Mouse (Mus musculus) E14TG2a.4 (cell line): ENCODE measurements at regions not wholly inside any gene's neighbourhood (a gene's known extent, or its start where the extent isn't known, plus 50 kb on each side); places are given as distances from the start of the nearest gene placed in this dataset.

Source experiments
- CTCF ChIP-seq: conservative IDR thresholded peaks from 2 replicates; pipeline ENCODE4 v1.5.1; 2014; ENCODE audit warnings: low read length
- NANOG ChIP-seq: IDR thresholded peaks from 2 replicates; pipeline ENCODE4 v1.6.1; 2014; ENCODE audit warnings: borderline replicate concordance, low read length, mixed read lengths
- POU5F1 ChIP-seq: IDR thresholded peaks from 2 replicates; pipeline ENCODE4 v1.6.1; 2014; ENCODE audit warnings: low read length, borderline replicate concordance

DNA sequence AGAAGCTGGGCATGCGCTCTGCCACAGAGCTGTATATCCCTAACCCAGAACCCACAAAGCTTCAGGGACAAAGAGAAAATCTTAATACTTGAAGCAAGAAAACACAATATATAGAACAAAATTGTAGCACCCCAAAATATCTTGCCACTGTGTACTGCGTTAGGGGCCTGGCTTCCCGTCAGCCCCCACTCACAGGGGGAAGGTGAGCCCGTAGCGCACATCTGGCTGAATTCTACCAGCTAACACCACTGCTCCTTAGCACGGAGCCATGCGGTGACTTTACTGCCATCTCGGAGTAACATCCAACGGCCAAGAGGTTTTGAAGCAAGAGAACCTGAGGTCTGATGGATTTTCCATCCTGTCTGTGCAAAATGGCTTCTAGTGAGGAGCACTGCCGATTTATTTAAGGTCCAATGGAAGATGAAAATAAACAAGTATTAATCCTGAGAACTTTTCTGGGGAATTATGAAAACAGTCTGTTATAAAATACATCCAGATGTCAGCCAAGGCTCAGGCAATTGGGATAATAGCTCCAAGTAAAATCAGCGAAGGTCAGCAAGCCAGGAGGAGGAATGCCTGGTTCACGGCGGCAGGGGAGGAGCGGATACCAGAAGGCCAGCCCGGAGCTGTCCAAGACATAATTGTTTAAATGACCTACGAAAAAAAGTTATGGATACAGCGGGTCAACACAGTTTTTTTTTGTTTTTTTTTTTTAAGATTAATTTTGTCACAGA is 170.0 kb upstream of the Zfp637 start:
- TF ChIP-seq CTCF: no peak
- no peak for TF ChIP-seq POU5F1
- TF ChIP-seq NANOG: no peak
